Mouse (Mus musculus) left cerebral cortex, adult 8-10 months (tissue): Measurements from ENCODE around the gene Pmm2. TPM values are rescaled to one million over a fixed set of nuclear protein-coding genes. Genes with fewer than 3 reads are reported as not detected.

ENCODE experiments used
- DNase-seq, 2 experiments: peaks; one replicate each; pipeline ENCODE4 v3.0.0; 2022; ENCODE audit warnings: low spot score in 2 of 2
- microRNA-seq, 2 experiments: library from miRNA; unstranded; fragments of <30 nt; microRNA quantifications; one replicate each; pipeline ENCODE4 v1.2.0; 2022
- total RNA-seq, 4 experiments: library from RNA; stranded (reverse); gene quantifications; 2 replicates each; pipeline ENCODE4 v1.2.4; 2022

The Pmm2 gene
- total RNA-seq, 4 experiments from 2014 or later = 28.6 to 33.1 (median 29.1) TPM

DNA sequence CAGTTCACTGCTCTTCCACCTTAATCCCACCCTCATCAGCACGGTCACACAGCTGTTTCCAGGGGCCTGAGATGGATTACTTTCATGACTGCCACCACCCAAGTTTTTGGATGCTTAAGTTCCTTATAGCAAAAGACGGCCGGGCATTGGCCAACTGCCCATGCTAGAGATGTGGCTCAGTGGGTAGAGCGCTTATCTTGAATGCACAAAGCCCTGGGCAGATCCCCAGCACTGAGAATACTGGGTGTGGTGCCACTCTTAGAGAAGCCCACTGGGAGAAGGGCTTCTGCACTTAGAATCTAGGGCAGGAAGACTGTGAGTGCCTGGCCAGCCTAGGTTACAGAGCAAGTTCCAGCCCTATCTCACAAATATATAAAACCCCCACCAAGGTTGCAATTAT is 41.2 kb downstream of the Pmm2 start:
- DNase-seq = no peak

DNA sequence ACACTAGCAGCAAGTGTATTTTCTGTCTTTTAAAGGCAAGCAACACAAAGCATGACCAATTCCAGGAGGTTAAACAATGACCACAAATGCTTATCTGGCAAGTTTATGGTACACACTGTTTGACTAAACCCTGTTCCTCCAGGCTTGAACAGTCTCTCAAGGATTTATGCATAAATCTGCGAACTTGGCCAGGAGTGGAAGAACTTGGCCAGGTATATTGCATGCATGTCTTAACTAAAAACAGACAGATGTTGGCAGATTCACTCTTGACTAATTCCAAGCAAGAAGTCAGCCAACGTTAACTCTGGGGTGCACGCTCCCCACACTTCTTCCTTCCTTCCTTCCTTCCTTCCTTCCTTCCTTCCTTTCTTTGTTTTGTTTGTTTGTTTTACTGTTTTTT is 42.3 kb downstream of the Pmm2 start:
- no peak for DNase-seq

GRCm38 (mm10) chr16:8680470-8680869 is 43.0 kb downstream of the Pmm2 start, which contains the start of gene Gm5767:
Gene Gm5767, plus strand, starts transcription at chr16:8680770.
- no peak for DNase-seq

DNA sequence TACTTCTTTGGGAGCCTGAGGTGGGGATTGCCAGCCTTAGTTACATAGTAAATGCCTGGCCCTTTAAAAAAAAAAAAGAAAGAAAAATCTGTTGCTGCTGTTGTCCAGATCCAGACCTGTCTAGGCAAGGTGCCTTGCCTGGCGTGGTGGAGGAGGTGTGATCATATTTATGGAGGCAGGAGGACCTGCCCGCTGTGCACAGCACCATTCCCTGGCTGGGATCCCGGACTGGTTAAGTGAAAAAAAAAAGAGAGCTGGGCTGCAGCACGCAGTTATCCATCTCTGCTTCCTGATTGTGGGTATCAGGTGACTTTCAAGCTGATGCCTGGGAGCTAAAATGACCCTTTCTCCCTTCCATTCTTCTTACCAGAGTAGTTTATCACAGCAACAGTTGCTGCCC is 47.6 kb downstream of the Pmm2 start:
- DNase-seq = no peak

DNA sequence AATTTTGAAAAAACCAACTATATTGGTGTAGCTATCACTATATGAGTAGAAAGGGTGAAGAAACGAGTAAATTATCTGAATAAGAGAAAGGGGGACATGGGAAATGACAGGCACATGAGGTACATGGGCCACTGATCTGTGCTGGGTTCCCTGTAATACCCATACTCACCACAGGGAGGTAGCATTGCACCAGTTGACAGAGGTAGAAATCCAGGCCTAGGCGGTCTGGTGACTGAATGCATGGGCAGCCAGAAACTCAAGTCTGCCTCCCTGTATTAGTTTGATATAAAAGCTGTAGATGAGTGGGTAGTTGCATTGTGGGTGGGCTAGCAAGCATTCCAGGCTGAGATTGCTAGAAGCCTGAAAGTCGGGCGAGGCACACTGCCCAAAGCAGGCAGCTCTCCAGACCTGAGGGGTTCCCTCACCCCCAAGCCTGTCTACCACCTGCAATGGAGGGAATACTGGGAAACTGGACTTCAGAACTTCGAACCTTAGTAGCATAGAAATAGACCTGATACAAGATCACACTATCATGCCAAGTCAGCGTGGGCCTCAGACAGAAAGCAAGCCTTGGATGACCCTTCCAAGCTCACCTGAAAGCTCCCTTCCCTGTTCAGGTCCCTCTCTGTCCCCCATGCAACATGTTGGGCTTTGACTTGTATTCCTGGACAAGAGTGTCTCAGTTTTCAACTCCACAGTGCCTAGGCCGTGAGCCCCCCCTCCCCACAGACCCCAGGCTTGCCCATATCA is 48.8 kb downstream of the Pmm2 start:
- peak in 1 of 2 experiments; percentile 53 for DNase-seq

GRCm38 (mm10) chr16:8686871-8687535 is 49.5 kb downstream of the Pmm2 start:
- DNase-seq = no peak

DNA sequence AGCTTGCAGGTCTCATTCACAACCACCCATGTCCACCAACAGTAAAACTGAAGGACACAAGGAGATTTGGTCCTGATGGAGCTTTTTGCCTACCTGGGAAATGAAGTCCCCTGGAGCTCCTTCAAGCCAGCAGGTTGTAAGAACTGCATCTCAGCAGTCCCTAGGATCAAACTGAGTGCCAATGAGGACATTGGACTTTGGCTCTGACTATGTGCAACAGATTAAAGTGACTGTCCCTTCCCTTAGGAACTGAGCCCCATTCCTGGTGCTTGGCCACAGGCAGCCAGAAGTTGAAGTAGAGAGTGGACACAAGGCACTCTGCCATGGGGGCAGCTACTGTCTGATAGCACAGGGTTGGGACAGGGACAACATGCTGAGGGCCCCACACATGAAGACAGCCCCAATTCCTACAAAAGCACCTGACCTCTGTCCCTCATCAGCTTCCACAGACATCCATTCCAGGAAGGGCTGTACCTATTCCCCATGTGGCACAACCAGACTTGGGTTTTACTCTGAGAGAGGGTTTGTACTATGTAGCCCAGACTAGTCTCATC is 50.2 kb downstream of the Pmm2 start:
- DNase-seq = no peak

DNA sequence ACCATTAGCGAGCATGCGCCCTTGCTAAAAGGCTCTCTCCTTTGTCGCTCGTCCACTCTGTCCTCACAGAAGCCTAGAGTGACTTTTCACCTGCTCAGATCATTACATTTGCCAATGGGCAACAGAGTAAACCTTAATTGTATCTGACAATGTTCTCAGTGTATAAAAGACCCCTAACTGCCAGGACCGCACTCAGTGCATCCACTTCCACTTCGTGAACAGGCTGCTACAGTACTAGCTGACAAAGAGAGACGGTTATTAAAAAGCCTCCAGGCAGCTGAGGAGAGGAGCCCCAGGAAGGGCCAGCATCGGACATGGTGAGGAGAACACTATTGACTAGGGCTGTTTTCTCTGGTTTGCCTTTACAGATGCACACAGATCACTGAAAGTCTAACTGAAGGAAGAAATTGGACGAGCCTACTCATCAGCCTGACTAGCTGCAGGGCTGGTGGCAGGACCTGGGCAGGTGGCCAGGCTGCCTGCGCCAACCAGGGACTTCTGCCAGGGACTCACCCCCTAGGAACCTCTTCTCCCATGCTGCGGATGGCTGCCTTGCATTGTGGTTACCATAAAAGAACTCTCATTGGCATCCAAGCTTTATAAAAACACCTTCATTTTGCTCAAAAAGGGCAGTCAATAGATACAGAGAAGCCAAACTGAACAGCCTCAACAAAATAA is 52.6 kb downstream of the Pmm2 start:
- DNase-seq = no peak

DNA sequence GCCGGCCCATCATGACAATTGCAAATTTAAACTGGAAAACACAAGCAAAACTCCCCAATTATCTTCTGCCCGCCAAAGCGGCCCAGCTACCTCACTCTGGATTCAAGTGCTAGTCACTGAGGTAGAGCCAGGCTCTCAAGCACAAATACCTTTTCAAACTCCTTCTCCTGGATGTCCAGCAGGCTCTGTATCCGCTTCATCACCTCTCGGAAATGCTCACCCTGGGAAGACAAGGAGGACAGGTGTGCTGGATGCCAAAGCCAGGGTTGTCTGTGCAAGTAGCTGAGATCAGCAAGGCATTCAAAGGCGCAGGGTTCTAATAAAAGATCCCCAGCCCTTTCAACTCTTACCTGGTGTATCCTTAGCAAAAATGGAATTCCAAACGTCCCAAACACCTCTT is 53.7 kb downstream of the Pmm2 start:
- no peak for DNase-seq

DNA sequence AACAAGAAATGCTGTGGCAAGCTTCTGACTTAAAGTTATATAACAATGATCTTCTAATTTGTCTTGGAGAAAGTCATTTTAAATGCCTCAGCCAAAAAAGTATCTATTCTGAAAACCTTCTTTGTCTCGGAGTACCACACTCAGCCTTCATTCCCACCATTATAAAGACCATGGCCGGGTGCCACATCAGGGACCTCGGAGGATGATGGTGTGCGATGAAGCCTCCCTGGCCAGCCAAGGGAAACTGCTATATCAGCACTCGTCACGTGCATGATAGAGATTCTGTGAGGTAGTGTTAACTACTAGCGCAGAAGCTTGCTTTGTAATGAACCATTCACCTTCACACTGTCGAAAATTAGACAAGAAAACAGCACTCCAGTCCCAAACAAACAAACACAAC is 62.1 kb downstream of the Pmm2 start:
- no peak for DNase-seq

DNA sequence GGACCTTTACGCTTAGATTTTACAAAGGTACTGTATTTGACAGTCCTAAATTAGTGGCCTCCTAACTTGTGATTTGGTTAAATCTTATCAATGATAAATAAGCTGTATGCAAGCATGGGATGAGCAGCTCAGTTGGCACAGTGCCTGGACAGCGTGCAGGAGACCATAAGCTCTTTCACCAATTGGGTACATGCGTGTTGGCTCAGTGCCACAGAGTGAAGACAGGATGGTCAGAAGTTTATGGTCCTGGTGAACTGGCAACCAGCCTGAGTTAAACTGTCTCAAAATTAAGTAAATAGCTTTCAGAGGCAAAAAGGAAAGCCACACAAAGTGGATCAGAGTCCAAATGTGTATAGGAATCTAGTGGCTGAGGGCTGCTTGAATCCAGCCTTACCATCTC is 63.1 kb downstream of the Pmm2 start:
- DNase-seq = no peak

DNA sequence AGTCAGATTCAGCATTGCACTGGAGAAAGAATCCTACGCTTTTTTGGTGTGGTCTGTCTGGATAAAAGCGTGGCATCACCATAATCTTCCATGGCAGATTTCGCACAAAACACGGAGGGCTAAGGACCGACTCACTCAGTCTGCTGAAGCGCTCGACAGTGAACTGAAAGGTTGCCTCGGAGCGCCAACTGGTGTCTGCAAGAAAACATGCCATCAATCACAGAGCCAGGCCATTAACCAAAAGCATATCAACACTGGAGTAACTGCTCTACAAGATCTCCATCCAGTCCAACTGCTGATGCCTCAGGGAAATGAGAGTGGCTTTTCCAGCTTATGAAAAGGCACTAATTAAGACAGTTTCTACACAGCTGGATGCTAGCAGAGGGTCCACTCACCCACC is 74.5 kb downstream of the Pmm2 start:
- no peak for DNase-seq

Small RNA genes lying within 50 kb of the gene (microRNA-seq; reads per million reads assigned to microRNA genes)
- gene Gm22137 = 0 reads per million in 2 experiments

Other genes with a start within 250 kb of the Pmm2 start
- gene Tmem114, start 212.5 kb upstream of the Pmm2 start, total RNA-seq = 1 to 10 TPM in 2 of 4 experiments, under 1 TPM in 2; 0.68 to 1.7 (median 1.1) TPM
- 10 to 100 TPM; 25.5 to 28.8 (median 27.7) TPM for gene Mettl22, start 166.9 kb upstream of the Pmm2 start, total RNA-seq
- gene Abat, start 124.2 kb upstream of the Pmm2 start, total RNA-seq = 100 to 1,000 TPM; 178 to 210 (median 190) TPM
- 10 to 100 TPM; 12.5 to 14.2 (median 13.5) TPM for gene Tmem186, start within 50 bp of the Pmm2 start, total RNA-seq
- 10 to 100 TPM; 29.8 to 33.0 (median 31.3) TPM for gene Carhsp1, start 34.5 kb downstream of the Pmm2 start, total RNA-seq
- gene Gm5767, start 43.1 kb downstream of the Pmm2 start, total RNA-seq = not detected
- gene Usp7, start 154.6 kb downstream of the Pmm2 start, total RNA-seq = 100 to 1,000 TPM; 149 to 164 (median 158) TPM
- gene 1810013L24Rik, start 192.4 kb downstream of the Pmm2 start, total RNA-seq = 100 to 1,000 TPM; 103 to 114 (median 109) TPM